Mouse (Mus musculus) neural tube, embryonic 14.5 days (tissue): ENCODE data around the gene Pebp1. TPM values are rescaled to one million over a fixed set of nuclear protein-coding genes. Genes with fewer than 3 reads are reported as not detected.

Source experiments
- ATAC-seq: fragments of 200-750 bp; cut with Nextera tagmentation; 2 replicates; pipeline ENCODE4 v1.8.0; 2017; ENCODE audit warnings: low read depth, mild to moderate bottlenecking, moderate TSS enrichment, moderate library complexity
- H3K27ac ChIP-seq: fragments of 300-500 bp; sonication (generic); 2 replicates; pipeline ENCODE4 v1.5.1; 2014; ENCODE audit warnings: low read depth, mild to moderate bottlenecking, control low read depth, low read length, moderate library complexity, mixed read lengths
- H3K27me3 ChIP-seq: fragments of 300-500 bp; sonication (generic); 2 replicates; pipeline ENCODE4 v1.6.1; 2014; ENCODE audit warnings: low read length; ENCODE audit not compliant: control insufficient read depth, insufficient read depth
- H3K36me3 ChIP-seq: fragments of 300-500 bp; sonication (generic); 2 replicates; pipeline ENCODE4 v1.6.1; 2014; ENCODE audit warnings: low read length, mixed read lengths; ENCODE audit not compliant: control insufficient read depth, insufficient read depth
- H3K4me1 ChIP-seq: fragments of 300-500 bp; sonication (generic); 2 replicates; pipeline ENCODE4 v1.6.1; 2014; ENCODE audit warnings: low read length; ENCODE audit not compliant: control insufficient read depth, insufficient read depth
- H3K4me2 ChIP-seq: fragments of 300-500 bp; sonication (generic); 2 replicates; pipeline ENCODE4 v1.6.1; 2014; ENCODE audit warnings: mild to moderate bottlenecking, low read depth, low read length, control low read depth
- H3K4me3 ChIP-seq: fragments of 300-500 bp; sonication (generic); 2 replicates; pipeline ENCODE4 v1.5.1; 2014; ENCODE audit warnings: low read depth, low read length, control low read depth, mixed read lengths
- H3K9ac ChIP-seq: fragments of 300-500 bp; sonication (generic); replicated peaks from 2 replicates; pipeline ENCODE4 v1.6.1; 2014; ENCODE audit warnings: low read depth, mild to moderate bottlenecking, control low read depth, low read length, mixed read lengths
- H3K9me3 ChIP-seq: fragments of 300-500 bp; sonication (generic); 2 replicates; pipeline ENCODE4 v1.6.1; 2016; ENCODE audit warnings: low read length; ENCODE audit not compliant: control insufficient read depth
- WGBS: fragments of 180-500 bp; shearing (Covaris S2); extraction: QIAGEN DNeasy Blood & Tissue Kit; methylation state at CpG from one replicate; pipeline ENCODE4 v1.1.7; 2014; 5-methylcytosine and 5-hydroxymethylcytosine counted together
- polyA plus RNA-seq: library from polyadenylated mRNA; unstranded; fragments of >200 nt; fragmentation: Nextera tagmentation; extraction: Ambion mirVana; gene quantifications from 2 replicates; pipeline ENCODE4 v1.2.1, GENCODE M21; 2014

Gene Pebp1
- polyA plus RNA-seq, 1 experiment from 2014 or later, result 1,074 TPM

DNA sequence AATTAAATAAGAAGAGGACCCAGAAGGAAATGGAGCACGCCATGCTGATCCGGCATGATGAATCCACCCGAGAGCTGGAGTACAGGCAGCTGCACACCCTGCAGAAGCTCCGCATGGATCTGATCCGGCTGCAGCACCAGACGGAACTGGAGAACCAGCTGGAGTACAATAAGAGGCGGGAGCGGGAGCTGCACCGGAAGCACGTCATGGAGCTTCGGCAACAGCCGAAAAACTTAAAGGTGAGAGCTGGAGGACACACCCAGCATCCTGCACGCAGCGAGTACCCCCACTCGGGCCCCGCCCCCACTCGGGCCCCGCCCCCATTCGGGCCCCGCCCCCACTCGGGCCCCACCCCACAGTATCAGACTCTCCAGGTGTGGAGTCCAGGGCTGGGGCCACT lies 23.9 kb downstream of the Pebp1 start:
- ATAC-seq, result no peak
- Histone ChIP-seq H3K36me3 (peaks cover 60% of the 10 kb centered on the region), H3K4me1 (no peaks in the 10 kb centered on the region), H3K4me2 (no peak overlapping the region), H3K9ac (no peak overlapping the region), H3K27ac (no peak overlapping the region), H3K27me3 (no peaks in the 10 kb centered on the region), H3K4me3 (no peak overlapping the region), H3K9me3 (no peaks in the 10 kb centered on the region)
- WGBS, result 88% methylated on average over 21 of the region's 21 CpGs

DNA sequence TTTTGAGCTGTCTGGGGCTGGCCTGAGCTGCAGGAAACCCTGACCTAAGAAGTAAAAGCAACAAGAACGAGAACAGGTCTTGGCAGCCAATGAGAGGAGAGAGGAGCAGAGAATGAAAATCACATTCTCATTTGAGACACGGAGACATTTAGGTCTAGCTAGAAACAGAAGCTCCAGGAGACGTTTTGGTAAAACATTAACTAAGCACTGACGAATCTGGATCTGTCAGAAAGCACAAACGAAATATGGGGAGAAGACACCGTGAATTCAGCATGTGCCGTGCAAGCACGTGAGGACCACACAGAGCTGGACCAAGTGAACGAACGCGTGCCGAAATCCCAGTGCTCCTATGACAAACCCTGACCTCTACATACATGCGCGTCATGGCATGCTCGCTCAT lies 29.1 kb downstream of the Pebp1 start:
- Histone ChIP-seq H3K4me1 (no peaks in the 10 kb centered on the region), H3K27ac (no peak overlapping the region), H3K27me3 (no peaks in the 10 kb centered on the region), H3K9ac (no peak overlapping the region), H3K4me2 (no peak overlapping the region), H3K36me3 (peaks cover 74% of the 10 kb centered on the region), H3K9me3 (no peaks in the 10 kb centered on the region), H3K4me3 (no peak overlapping the region)
- 95% methylated on average over 15 of the region's 15 CpGs for WGBS
- no peak for ATAC-seq

DNA sequence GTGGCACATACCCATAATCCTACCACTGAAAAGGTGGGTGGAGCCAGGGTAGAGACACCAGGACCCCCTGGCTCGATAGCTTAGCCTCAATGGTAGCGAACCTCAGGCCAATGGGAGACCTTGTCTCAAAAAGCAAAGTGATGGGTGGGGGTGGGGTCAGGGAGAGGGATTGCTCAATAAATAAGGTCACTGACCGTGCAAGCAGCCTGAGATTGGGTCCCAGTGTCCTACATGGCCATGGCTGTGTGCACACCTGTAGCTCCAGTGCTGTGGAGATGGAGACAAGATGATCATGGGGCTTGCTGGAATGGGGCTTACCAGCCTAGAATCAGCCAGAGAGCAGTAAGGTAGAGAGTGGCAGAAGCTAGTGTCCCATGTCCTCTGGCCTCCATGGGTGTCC lies 35.7 kb downstream of the Pebp1 start:
- 85% methylated on average over 3 of the region's 3 CpGs for WGBS
- ATAC-seq, result no peak

DNA sequence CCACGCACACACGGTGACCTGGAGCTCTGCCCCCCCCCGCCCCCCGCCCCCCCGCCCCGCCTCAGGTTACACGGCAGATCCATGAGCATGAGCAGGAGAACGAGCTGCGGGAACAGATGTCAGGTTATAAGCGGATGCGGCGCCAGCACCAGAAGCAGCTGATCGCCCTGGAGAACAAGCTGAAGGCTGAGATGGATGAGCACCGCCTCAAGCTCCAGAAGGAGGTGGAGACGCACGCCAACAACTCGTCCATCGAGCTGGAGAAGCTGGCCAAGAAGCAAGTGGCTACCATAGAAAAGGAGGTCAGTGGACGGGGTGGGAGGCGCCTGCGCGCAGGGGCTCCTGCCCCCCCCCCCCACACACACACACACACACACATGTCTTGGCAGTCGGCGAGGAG lies 36.6 kb downstream of the Pebp1 start:
- Histone ChIP-seq H3K36me3 (peaks cover 32% of the 10 kb centered on the region), H3K4me2 (no peak overlapping the region), H3K27me3 (no peaks in the 10 kb centered on the region), H3K9ac (no peak overlapping the region), H3K9me3 (no peaks in the 10 kb centered on the region), H3K27ac (no peak overlapping the region), H3K4me3 (no peak overlapping the region), H3K4me1 (no peaks in the 10 kb centered on the region)
- ATAC-seq, result no peak
- 75% methylated on average over 24 of the region's 24 CpGs for WGBS

More for the DNA sequence above, 35.7 kb downstream of the Pebp1 start:
- H3K27me3 ChIP-seq, result no peaks in the 10 kb centered on the region
- no peaks in the 10 kb centered on the region for H3K4me1 ChIP-seq
- peaks cover 42% of the 10 kb centered on the region for H3K36me3 ChIP-seq
- H3K9ac ChIP-seq, result no peak overlapping the region
- no peak overlapping the region for H3K4me3 ChIP-seq
- no peak overlapping the region for H3K4me2 ChIP-seq
- H3K27ac ChIP-seq, result no peak overlapping the region
- no peaks in the 10 kb centered on the region for H3K9me3 ChIP-seq

DNA sequence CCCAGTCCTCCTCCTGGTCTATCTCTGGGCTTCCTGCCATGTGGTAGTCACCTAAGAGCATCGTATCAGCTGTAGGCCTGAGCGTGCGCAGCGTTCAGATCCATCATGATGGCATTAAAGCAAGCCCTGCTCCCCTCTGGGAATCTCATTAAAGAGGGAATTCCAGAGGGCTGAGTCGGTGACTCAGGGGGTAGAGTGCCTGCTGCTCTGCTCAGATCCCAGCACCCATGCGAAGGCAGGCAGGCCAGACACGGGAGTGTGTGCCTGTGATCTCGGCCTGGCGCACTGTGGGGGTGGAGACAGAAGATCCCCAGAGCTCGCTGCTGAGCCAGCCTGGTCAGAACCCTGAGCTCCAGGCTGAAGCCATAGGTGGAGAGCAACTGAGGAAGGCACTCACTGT lies 39.1 kb downstream of the Pebp1 start:
- Histone ChIP-seq H3K27me3 (no peaks in the 10 kb centered on the region), H3K27ac (no peak overlapping the region), H3K4me1 (peaks cover 8% of the 10 kb centered on the region), H3K36me3 (peaks cover 16% of the 10 kb centered on the region), H3K9ac (no peak overlapping the region), H3K4me2 (no peak overlapping the region), H3K4me3 (no peak overlapping the region), H3K9me3 (no peaks in the 10 kb centered on the region)
- no peak for ATAC-seq
- WGBS, result 43% methylated on average over 10 of the region's 10 CpGs

DNA sequence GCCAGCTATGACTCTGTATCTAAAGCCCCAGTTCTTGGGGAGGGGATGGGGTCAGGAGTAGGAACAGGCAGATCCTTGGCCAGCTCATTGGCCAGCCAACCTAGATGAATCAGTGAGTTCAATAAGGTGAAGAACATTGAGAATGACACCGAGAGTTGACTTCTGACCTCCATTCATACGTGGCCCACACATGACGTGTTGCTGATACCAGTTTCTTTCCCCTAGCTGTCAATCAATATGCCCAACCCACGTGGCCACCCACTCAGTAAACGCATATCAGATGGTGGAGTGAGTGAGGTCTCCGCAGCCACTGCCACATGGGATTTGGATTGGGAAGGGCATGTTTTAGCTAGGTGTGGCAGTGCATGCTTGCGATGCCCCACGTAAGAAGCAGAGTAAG lies 42.3 kb downstream of the Pebp1 start:
- ATAC-seq, result no peak
- Histone ChIP-seq H3K4me1 (peaks cover 14% of the 10 kb centered on the region), H3K4me3 (no peak overlapping the region), H3K4me2 (no peak overlapping the region), H3K27me3 (no peaks in the 10 kb centered on the region), H3K36me3 (no peaks in the 10 kb centered on the region), H3K9me3 (no peaks in the 10 kb centered on the region), H3K27ac (no peak overlapping the region), H3K9ac (no peak overlapping the region)
- 94% methylated on average over 8 of the region's 8 CpGs for WGBS

DNA sequence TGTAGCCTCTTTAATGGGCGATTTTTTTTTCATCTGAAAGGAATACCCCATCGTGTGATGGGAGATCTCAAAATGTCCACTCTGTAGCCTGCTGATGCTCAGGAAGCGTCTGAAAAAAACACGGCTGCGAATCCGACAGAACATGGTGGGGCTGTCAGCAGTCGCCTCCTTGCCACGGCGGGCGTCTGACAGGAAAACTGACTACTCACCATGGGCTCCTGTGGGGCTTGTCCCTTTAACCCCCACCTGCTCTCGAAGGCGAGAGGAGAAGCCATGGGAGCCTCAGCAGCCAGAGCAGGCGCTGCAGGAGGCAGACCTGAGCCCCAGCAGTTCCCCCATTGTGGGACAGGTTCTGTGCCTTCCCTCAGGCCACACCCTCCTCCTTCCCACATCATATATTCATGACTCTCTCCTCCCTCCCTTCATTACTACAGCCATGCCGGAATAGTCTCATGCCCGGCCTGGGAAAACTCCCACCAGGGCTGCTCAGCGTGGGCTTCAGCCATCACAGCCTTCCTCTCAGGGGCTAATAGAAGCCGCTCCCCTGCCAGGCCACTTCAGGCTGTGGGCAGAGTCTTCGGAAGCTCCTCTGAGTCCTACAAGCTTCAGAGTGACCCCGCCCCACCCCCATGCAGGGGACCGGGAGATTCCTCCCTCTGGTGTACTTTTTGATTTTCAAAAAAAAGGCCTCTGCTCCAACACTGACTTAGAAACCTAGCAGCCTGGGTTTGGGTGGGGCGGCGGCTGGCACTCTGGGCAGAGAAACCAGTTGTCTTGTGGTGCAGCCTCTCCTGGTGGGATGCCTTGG lies 44.5 kb downstream of the Pebp1 start:
- 22% methylated on average over 22 of the region's 22 CpGs for WGBS
- Histone ChIP-seq H3K9me3 (no peaks in the 10 kb centered on the region), H3K27me3 (no peaks in the 10 kb centered on the region), H3K4me1 (peaks cover 14% of the 10 kb centered on the region), H3K27ac (peak overlapping the region; percentile 90), H3K36me3 (no peaks in the 10 kb centered on the region), H3K4me3 (peak overlapping the region; percentile 55), H3K9ac (peak overlapping the region; percentile 81), H3K4me2 (peak overlapping the region; percentile 70)
- ATAC-seq, result peak; percentile 54; the same call in 1 of the 2 replicates

DNA sequence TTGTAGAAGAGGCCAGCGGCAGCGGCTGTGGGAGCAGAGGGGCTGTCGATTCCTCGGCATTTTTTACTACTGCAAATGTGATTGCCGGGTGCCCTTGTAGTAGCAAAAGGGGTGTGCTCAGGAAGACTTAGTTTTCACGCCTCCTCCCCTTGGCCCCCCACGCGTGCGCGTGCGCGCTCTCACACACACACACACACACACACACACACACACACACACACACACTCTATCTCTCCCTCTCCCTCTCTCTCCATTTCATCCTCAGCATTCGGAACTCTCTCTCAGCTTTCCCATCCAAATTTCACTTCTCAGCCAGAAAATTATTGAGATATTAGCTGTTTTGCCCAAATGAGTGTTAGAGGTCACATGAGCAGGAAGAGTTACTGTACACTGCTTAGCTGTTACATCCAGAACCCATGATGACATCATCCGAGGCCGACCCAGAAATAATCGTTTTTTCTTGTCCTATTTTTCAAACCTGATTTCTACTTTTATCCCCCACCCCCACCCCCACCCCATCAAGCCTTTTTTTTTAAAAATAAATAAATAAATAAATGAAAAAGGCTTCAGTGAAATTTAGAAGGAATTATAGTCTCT lies 45.4 kb downstream of the Pebp1 start:
- Histone ChIP-seq H3K4me3 (peak overlapping the region; percentile 55), H3K4me2 (peak overlapping the region; percentile 70), H3K27ac (peak overlapping the region; percentile 90), H3K9ac (peak overlapping the region; percentile 81), H3K27me3 (no peaks in the 10 kb centered on the region), H3K9me3 (no peaks in the 10 kb centered on the region), H3K4me1 (peaks cover 14% of the 10 kb centered on the region), H3K36me3 (no peaks in the 10 kb centered on the region)
- peak; percentile 52 for ATAC-seq
- WGBS, result 24% methylated on average over 16 of the region's 16 CpGs

DNA sequence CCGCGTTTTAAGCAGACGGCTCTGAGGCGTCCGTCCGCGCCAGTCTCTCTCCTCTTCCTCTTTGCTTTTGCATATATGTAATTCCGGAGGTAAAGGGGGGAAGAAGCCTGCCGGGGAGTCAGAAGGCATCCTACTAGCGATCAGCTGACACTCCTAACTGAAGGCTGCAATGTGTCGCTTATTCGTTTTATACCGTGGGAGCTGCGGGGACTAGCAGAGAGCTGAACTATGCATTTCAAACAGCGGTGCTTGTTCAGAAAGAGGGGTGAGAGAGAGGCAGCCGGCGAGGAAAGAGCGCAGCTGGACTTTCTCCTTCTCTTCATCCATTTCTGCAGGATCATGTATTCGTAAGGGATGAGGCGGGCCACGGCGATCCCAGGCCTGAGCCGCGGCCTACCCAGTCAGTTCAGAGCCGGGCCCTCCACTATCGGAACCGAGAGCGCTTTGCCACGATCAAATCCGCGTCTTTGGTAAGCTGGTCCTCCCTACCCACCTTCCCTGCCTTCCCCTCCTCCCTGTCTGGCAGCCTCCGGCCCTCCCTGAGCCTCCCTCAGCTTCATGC lies 46.6 kb downstream of the Pebp1 start:
- Histone ChIP-seq H3K9me3 (no peaks in the 10 kb centered on the region), H3K27ac (peak overlapping the region; percentile 90), H3K27me3 (no peaks in the 10 kb centered on the region), H3K4me2 (peak overlapping the region; percentile 70), H3K4me3 (peak overlapping the region; percentile 55), H3K4me1 (peaks cover 14% of the 10 kb centered on the region), H3K36me3 (no peaks in the 10 kb centered on the region), H3K9ac (peak overlapping the region; percentile 81)
- 2% methylated on average over 32 of the region's 32 CpGs for whole genome bisulfite sequencing
- peak; percentile 49; the same call in 1 of the 2 replicates for ATAC-seq
